Mouse (Mus musculus) heart, adult 8-10 months (tissue): ENCODE results near the gene Pla2g2f. TPM values are rescaled to one million over a fixed set of nuclear protein-coding genes. Genes with fewer than 3 reads are reported as not detected.
A peak's percentile ranks its signal among the peaks of the same experiment; 100 is the strongest.

Source experiments
- DNase-seq: peaks from one replicate; pipeline ENCODE4 v3.0.0; 2022; ENCODE audit warnings: low spot score
- total RNA-seq, 4 experiments: library from RNA; stranded (reverse); gene quantifications; 2 replicates each; pipeline ENCODE4 v1.2.4; 2022

The Pla2g2f gene
- total RNA-seq, 4 experiments from 2014 or later, result 0.34 to 0.63 (median 0.55) TPM

DNA sequence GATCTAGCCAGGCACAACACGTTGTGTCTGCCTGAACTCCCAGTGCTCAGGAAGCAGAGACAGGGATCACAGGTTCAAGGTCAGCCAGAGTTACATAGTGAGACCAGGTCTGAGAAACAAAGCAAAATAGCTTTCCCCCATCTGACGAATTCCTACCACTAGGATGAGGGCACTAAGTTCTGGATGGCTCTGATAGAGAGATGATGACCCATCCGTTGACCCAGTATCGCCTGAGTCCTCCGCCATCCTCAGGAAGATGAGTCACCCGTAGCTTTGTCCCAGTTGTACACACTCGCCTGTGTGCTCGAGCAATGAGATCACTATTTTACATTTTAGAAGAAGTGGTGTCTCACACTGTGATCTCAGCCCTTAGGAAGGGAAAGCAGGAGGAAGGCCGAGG, 4.8 kb upstream of the Pla2g2f start:
- no peak for DNase-seq

DNA sequence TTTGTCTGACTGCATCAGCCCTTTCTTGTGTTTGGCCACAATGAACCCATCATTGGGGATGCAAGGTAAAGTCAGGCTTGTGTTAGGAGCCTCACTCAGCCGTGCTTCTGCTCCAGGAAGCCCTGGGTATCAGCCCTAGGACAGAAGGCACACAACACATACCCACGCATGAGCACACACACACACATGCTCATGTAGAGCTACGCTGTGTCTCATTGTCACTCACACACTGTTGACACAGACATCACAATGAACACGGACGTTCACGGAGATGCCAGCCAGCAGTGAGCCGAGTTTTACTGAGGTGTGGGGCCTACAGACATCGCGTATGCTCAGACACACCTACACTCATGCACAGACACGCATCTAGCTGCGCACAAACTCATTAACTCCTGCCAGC, 1.4 kb downstream of the Pla2g2f start:
- no peak for DNase-seq

DNA sequence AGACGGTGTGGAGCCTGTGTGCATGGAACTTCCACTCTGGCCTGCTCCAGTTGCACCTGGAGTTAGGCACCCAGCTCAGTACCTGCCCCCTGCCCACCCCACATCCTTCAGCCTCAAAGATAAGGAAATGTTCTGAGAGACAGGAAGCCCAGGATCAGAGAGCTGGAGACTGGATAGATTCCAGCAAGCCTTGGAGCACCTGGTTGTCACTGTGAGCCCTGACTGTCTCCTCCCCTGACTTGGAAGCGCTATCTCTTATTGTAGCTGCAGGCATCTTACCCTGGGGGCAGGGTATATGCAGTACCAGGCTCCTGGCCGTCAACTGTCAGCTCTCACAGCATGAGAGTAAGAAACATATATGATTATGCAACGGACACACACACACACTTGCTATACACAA, 2.0 kb downstream of the Pla2g2f start:
- no peak for DNase-seq

DNA sequence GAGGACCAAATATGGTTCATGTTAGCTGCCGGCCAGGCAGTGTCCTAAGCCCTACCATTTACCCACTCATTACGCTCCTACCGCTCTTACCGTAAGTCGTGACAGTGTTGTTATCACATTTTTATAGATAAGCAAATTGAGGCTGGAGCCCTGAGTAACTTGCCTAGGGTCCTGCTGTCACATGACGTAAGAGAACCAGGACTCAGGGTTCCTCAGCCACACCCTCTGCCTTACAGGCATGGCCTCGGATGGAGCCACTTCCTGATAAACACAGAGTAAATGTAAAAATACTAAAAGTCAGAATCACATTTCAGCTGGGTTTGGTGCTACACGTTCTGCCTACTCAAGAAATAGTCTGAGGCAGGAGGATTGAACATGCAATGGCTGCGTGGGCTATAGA, 3.0 kb downstream of the Pla2g2f start:
- DNase-seq, result no peak

DNA sequence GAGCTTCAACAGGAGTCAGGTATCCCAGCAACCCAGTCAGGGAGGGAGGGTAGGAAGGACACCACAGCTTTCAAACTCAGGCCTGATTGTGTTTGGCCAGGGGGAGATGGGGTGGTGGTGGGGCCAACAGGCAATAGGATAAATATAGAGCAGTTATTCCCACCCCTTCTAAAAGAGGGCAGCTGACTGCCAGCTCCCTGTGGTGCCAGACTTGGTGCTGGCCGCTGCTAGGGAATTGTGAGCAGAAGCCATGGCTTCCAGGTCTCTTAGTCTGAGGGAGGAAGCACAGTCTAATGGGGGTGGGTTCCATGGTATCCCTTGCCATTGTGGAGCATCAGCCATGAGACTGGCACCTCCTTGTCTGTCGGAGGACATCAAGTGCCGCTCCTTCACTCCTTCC, 3.8 kb downstream of the Pla2g2f start:
- DNase-seq, result no peak

DNA sequence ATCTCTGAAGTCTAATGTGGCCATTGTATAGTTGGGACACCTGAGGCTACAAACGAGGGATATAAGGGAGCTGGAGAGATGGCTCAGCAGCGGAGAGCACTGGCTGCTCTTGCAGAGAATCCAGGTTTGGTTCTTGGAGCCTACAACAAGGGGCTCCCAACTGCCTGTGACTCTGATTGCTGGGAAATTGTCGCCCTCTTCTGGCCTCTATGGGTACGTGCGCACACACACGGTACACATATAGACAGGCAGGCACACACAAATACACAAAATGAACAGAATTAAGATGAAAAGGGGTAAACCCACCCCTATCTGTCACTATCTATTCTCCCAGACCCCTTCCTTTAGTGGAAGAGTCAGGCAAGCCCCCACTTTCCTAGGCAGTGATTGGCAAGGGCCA, 4.8 kb downstream of the Pla2g2f start:
- DNase-seq, result no peak

DNA sequence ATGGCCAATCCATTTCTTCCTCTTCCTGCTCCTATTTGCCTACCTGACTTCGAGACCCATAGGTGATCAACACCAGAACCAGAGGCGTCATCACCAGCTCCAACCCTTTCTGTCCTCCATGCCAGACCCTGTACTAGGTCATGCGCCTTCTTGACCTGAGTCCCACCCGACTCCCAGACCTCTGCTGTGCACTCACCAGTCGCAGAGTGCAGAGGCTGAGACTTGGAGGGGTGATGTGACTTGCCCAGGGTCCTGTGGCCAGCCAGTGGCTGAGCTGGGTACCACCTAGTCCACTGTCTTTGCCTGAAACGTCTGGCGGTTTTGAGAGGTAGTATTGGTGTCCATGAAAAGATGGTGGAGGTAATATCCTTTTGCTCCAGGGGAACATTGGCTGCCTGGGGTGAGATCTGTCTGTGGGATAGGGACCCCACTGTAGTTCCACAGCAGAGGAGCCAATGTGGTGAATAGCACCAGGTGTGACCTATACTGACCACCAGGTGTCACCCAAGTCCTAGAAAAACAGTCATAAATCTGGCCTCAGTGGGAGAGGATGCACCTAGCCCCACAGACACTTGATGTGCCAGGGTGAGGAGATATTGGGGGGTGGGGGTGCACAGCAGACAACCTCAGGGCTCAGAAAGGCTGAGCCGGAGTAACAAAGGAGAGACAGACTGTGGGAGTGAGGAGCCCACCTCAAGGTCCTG, 8.9 kb downstream of the Pla2g2f start:
- peak; percentile 45 for DNase-seq

DNA sequence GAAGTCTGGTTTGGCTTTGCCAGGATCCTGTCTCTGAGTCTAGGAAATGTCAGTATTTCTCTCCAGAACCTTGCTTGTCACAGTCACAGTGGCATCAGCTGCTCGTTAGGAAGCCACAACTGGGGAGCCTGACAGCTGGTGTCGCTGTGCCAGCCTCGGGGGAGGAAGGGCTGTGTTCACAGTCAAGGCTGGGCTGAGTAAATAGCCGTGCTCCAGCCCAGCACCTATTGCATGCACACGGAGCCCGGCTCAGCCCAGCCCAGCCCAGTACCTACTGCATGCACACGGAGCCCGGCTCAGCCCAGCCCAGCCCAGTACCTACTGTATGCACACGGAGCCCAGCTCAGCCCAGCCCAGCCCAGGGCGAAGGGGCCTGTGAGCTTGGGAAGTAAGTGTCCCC, 9.6 kb downstream of the Pla2g2f start:
- DNase-seq, result no peak

DNA sequence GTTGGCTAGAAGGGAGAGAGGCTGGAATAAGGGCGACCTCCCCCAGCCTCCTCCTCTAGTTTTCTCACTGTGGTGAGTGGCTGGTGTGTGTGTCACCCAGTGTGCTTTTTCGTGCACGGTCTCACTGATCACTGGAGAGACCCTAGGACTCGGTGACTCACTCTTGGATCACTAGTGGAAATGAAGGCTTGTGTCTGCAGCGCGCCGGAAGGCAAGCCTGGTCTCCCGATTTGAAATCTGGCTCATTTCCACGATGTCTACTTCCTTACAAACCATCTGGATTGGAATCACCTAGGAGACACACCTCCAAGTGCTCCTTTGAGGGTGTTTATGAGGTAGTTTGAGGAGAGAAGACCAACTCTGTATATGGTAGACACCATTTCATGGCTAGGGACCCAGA, 10.6 kb downstream of the Pla2g2f start:
- DNase-seq, result no peak

DNA sequence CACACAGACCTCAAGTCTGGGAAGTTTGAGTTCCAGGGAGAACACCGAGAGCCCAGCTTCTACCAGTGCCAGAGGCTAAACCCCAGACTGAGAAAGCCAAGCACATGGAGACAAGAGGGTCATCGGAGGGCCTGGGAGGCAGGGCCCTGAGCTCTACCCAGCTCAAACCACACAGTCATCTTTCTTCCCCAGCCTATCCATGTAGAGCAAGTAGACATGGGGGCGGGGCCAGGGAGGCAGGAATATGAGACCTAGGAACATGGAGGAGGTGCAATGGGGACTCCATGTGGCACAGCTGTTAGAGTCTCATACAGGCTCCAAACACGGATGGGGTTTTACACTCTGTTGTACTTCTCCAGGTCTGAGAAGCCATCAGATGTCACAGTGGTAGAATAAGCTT, 11.5 kb downstream of the Pla2g2f start:
- DNase-seq, result no peak

DNA sequence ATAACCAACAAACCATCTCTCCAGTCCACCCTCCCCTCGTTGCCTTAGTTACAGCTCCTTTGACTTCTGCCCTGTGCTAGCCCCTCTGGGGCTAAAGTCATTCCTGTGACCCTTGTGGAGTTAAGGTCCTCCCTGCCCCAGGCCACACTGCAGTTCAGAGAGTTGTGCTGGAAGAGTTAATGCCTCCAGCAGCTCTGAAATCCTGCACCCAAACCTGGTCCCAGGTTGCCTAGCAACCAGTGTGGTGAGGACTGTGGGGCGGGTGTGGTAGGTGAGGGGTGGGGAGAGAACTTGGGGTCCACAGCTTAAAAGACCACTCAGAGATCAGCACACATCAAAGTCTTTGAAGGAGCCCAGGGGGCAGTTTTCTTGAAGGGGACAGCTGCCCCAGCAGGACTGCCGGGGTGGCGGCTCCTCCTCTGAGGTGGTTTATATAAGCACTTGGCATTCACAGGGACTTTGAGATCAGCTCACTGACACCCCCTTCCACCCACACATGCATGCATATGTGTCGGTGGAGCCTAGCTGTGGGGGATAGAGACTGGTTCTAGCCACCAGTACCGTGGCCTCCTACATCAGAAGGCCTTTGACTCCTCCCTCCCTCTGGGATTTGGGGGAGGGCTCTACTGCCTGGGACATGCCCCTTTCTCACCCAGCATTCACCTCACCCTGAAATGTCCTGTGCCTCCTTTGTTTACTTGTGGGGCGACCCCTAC, 18.1 kb downstream of the Pla2g2f start:
- no peak for DNase-seq

DNA sequence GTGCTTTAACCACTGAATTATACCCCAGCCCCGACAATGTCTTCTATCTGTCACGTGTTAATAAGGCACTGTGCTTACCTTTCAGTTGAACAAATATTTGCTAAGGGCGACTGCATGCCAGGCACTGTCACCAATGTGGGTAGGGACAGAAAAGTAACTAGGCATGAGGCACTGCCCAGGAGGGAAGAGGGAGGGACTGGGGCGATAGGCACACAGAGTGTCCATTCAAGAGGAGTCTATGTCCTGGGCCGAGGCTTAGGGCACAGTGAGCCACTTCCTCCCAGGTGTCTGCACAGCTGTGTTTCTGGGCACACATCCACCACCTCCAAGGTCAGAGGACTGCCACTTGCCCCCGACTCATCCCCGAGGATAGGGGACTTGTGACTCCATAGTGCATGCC, 20.4 kb downstream of the Pla2g2f start, which contains the start of gene Ubxn10:
TSS of gene Ubxn10 (minus strand) at position 137 of the 400 bp plus-strand sequence.
- no peak for DNase-seq

DNA sequence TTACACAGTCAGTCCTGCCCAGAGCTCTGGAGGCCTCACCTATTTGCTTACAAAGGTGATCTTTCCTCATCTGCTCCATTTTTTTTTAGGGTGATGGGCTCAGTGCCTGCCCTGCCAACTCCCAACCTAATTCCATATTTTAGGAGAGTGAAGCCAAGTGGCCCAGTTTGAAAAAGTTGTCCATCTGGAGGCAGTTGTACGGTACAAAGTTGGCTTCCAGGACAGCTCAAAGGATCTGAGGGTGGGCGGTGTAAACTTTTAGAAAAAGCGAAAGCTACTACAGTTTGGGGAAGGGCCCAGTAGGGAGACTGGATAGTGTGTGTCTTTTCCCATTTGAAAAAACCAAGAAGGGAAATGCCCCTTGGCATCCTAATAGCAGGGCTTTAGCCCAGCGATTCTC, 22.6 kb downstream of the Pla2g2f start:
- DNase-seq, result no peak

DNA sequence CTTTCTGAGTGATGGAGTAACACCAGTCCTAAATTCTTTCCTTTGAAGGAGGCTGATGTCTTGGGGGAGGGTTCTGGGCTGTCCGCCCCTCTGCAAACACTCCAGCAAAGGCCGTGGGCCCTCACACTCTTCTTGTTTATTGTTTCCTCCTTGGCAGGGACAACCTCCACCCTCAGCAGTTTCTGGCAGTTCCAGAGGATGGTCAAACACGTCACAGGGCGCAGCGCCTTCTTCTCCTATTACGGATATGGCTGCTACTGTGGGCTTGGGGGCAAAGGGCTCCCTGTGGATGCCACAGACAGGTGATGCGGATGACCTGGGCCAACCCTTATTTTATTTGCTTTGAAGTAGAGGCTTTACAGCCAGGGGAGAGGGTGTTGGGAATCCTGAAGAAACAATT, 23.3 kb downstream of the Pla2g2f start:
- DNase-seq, result no peak

DNA sequence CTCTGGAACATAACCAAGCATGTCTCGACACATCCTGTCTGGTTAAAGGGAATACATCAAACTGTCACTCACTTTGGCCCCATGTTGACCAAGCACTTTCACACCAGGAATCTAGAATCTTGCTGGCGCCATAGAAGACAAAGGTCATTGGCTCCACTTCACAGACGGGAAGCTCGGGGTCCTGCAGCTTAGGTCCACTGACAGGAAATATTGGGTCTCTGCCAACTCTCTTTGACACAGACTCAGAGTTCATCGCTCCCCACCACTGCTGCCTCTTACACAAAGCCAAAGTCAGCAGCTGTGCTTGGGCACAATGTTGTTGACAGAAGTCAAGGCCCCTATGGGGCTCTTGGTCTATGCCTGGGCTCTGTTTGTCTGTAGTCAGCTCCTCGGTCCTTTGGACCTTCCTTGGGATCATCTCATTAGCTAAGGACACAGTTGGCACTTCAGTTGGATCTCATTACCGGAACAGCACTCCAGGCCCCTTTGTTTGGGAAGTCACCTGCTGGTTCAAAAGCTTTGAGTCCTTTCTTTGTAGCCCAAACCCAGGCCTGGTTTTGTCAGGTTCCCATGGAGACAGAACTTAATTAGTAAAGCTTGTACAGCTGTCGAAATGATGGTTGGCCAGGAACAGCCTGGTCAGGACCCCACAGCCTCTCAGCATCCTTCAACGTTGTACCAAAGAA, 28.3 kb downstream of the Pla2g2f start:
- DNase-seq, result no peak

DNA sequence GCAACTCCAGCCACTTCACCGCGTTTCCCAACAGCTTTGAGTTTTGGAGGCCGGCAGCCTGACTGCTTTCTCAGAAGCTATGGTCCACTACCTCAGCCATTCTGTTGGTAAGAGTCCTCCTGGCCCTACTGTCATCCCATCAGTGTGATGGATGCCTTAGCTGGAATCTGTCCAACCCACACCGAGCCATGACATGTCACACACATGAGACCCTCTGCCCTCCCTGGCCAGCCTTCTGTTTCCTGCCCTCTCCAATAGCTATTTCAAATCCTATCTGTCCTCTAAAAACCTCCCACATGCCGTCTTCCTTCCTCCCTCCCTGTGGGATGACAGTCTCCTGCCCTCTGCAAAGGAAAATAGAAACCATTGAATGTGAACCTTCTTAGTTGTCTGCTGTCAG, 31.7 kb downstream of the Pla2g2f start:
- DNase-seq, result no peak

DNA sequence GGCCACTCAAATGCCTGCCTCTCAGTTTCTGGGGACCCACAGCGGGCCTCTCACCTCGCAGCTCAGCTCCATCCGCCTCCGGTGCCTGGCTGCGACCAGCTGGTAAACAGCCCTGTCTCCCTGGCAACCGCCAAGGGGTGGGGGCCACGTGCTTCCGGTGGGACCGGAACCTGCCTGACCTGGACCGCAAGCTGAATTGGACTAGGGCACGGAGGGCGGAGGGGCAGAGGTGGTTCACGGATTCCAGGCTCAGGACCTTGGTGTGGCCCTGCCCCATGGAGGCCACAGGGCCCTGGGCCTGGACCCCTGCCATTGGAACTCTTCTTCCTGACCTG, 32.3 kb downstream of the Pla2g2f start:
- peak; percentile 52 for DNase-seq

DNA sequence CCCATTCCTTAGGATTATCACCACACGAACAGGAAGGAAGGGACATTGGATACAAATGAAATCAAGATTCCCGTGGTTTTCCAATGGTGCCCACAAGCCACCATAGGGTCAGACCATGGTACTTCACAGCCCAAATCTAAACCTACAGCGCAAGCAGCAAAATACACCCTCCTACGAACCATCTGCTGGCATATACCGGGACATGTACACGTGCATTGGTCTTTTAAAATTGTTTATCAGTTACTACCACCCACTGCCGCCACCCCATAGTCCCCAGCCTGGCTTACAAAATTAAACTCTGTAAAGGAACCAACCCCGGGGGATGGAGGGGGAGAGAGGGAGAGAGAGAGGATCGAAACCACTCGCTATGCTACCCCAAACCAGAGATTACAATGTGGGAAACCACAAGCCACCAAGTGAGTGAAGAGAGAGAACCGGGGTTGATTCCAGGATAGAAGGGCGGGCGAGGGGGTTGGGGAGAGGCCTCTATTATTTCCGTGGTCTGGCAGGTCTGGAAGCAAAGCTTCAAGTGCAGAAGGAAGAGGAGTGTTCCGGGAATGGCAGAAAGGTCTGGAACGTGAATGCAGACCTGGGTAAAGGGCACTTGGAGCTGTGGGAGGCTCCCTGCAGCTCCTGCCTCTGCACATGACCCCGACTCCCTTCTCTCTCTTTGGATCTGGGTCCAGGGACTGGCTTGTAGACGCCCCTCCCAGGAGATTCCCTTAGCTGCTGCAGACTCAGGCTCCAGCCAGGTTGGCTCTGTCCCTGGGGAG, 32.9 kb downstream of the Pla2g2f start, which contains the start of gene Pla2g2c:
TSS of gene Pla2g2c (plus strand) at position 439 of the 773 bp plus-strand sequence.
- DNase-seq, result no peak

DNA sequence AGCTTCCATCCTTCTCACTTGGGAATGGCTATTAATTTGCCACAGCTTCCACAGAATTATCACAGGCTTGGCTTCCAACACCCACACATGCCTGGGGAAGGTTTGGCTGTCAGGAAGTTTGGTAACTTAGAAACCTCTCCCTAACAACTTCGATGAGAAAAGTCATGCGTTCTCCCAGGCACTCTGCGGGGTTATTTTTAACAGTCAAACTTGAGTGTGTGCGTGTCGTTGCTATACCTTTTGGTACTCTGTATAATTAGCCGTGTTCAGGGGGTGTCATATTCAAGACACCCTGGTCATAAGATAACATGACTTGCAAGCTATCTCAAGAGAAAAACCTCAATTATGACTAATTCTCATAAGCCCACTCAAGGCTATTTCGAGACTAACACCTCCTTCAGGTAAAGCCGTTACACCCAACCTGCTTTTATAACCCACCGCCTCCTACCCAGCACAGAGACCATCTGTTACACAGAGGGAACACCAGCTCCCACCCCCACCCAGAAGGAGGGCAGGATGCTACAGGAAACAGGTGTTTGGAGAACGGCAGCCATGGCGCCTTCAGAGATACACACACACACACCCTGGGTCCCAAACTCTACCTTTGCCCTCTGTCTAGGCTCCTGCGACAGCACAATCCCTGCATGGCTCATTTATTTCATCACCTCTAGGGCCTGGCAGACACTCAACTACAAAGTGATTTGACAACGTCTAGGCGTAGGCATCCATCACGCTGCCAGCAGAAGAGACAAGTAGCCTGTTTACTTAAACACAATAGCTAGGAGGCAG, 33.7 kb downstream of the Pla2g2f start:
- peak; percentile 14 for DNase-seq

DNA sequence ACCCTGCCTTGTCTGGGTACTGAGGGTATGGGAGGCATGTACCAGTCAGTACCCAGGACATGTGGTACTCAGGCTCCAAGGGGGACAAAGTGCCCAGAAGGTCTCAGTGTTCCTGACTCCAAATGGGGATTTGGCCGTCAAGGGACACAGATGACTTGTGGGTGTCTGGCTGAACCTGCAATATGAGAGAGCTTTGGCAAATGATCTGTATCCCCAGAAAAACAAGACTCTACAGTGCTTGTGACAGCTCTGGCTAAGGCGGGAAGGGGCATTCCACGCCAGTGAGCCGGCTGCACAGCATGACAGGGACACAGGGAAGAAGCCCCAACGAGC, 38.2 kb downstream of the Pla2g2f start:
- no peak for DNase-seq

DNA sequence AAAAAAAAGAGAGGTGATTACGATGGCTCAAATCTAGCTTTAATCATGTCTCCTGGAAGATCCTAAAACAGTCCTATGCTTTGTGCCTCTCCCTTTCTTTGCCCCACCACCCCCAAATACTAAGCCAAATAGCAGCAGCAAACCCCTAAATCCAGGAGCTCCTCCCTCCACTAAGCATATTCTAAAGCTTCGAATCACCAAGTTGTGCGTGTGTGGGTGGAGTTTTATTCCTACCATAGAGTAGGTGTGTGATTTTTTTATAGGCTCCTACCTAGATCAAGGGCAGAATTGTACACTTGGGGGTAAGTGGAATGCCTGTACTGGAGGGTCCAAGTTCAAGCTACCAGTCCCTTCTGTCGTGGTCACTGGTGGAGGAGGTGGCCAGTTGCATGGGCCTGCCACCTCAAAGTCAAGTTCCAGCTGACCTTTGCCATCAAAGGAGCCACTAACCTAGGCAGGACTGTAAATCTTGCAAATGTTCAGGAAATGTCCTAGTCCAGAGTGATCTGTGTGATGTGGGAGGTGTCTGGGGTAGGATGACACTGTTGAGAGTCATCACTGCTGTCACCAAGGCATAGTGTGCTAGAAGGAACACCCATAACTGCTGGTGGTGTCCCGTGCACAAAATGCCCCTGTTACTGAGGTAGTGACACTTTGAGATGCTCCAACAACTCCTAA, 38.7 kb downstream of the Pla2g2f start:
- DNase-seq, result no peak
